Mouse (Mus musculus): Measurements from ENCODE around the gene Map2k3. TPM values are rescaled to one million over a fixed set of nuclear protein-coding genes. Genes with fewer than 3 reads are reported as not detected.

Map2k3 gene
- polyA plus RNA-seq, 1 experiment from 2014 or later, result 102 TPM

GRCm38 (mm10) chr11:60908073-60908472 is 23.8 kb upstream of the Map2k3 start:
- no peak for ATAC-seq (ENCODE audit: insufficient number of reproducible peaks, low FRiP score, low TSS enrichment, low read depth)
- Histone ChIP-seq H3K27me3 (no peaks in the 10 kb centered on the region), H3K4me2 (no peak overlapping the region), H3K9ac (no peak overlapping the region), H3K9me3 (no peaks in the 10 kb centered on the region), H3K36me3 (peaks cover 35% of the 10 kb centered on the region), H3K27ac (no peak overlapping the region), H3K4me3 (no peak overlapping the region), H3K4me1 (peaks cover 16% of the 10 kb centered on the region)
- WGBS, result 69% methylated on average over 3 of the region's 3 CpGs

GRCm38 (mm10) chr11:60909626-60910025 is 22.2 kb upstream of the Map2k3 start:
- Histone ChIP-seq H3K4me1 (peaks cover 24% of the 10 kb centered on the region), H3K36me3 (peaks cover 23% of the 10 kb centered on the region), H3K9me3 (no peaks in the 10 kb centered on the region), H3K4me2 (no peak overlapping the region), H3K27me3 (no peaks in the 10 kb centered on the region), H3K27ac (no peak overlapping the region), H3K4me3 (no peak overlapping the region), H3K9ac (no peak overlapping the region)
- WGBS, result 81% methylated on average over 1 of the region's 1 CpGs
- no peak for ATAC-seq (ENCODE audit: insufficient number of reproducible peaks, low FRiP score, low TSS enrichment, low read depth)

DNA sequence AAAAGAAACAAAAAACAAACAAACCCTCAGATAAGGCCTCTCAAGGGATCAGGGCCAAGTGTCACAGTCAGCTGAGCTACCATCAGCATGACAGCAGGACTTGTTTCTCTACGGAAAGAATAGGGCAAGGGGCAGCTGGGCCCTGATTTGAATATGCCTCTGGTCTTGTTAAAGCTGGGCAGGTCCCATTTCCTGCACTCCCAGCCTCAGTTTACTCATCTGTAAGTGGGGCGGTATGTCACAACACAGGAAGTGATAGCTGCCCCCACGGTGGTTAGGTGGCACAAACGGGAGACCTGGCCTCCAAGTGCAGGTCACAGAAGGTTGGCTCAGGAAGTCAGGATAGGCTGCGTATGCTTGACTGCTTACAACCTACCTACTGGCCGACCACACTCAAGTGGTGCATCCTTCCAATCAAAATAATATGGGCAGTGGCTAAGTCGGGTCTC is 19.3 kb upstream of the Map2k3 start:
- ATAC-seq (ENCODE audit: insufficient number of reproducible peaks, low FRiP score, low TSS enrichment, low read depth), result no peak
- Histone ChIP-seq H3K9ac (0 out of 2 replicates have a peak overlapping the region, but pooled peaks have one; percentile 69), H3K9me3 (no peaks in the 10 kb centered on the region), H3K4me1 (peaks cover 27% of the 10 kb centered on the region), H3K27ac (no peak overlapping the region), H3K27me3 (no peaks in the 10 kb centered on the region), H3K4me2 (peak overlapping the region; percentile 70), H3K36me3 (no peaks in the 10 kb centered on the region), H3K4me3 (peak overlapping the region; percentile 88)
- 42% methylated on average over 7 of the region's 7 CpGs for WGBS

DNA sequence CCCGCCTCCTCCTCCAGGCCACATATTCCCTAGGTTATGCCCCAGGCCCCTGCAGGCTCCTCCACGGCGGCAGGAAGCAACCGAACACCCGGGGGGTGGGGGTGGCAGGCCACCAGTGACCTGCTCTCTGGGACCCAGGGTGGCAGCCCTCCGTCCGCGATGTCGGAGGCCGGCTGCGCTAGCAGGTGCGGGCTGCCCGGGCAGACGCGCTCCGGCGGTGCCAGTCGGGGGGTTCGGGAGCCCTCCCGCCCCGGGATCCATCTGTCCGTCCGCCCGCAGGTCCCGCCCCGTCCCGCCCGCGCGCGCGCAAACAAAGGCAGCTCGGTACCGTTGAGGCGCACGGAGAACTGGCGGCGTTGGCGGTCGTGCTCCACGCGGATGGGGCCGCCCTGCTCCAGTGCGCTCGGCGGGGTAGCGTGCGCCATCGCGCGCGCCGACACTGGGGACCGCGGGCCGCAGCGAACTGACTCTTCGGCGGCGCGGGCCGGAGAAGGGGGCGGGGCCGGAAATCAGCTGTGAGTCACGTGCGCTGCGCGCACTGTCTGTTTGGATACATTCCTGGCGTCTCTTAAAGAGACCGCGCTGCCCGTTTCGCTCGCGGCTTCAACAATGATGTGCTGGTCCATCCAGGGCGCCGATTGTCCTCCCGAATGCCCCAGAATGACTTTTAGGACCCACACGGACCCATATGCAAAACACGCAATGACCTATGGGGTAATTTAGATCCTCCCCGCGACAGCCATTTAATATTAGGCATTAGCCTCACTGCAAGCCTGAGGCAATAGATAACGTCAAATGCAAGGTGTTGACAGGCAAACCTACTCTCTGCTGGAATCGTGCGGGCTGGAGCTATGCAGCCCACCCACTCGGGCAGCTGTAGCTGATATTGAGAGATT is 18.3 kb upstream of the Map2k3 start:
- H3K27me3 ChIP-seq, result no peaks in the 10 kb centered on the region
- no peaks in the 10 kb centered on the region for H3K9me3 ChIP-seq
- H3K36me3 ChIP-seq, result no peaks in the 10 kb centered on the region
- peak; percentile 86 for ATAC-seq (ENCODE audit: insufficient number of reproducible peaks, low FRiP score, low TSS enrichment, low read depth)
- peak overlapping the region; percentile 73 for H3K27ac ChIP-seq
- peaks cover 27% of the 10 kb centered on the region for H3K4me1 ChIP-seq
- WGBS, result under 1% methylated on average over 67 of the region's 86 CpGs
- peak overlapping the region; percentile 70 for H3K4me2 ChIP-seq
- peak overlapping the region; percentile 69 for H3K9ac ChIP-seq
- H3K4me3 ChIP-seq, result peak overlapping the region; percentile 88

- Histone ChIP-seq H3K9me3 (no peaks in the 10 kb centered on the region), H3K27me3 (no peaks in the 10 kb centered on the region), H3K4me1 (peaks cover 27% of the 10 kb centered on the region), H3K4me3 (peak within 1 kb of the TSS; percentile 88), H3K4me2 (peak within 1 kb of the TSS; percentile 70), H3K36me3 (no peaks in the 10 kb centered on the region), H3K27ac (peak within 1 kb of the TSS; percentile 73), H3K9ac (peak within 1 kb of the TSS; percentile 69)
- WGBS, result 29% methylated on average over 7 of the region's 7 CpGs
- ATAC-seq (ENCODE audit: insufficient number of reproducible peaks, low FRiP score, low TSS enrichment, low read depth), result no peak
These were observed 17.3 kb upstream of the Map2k3 start, which contains the start of gene Natd1 for GRCm38 (mm10) chr11:60914491-60914890. Natd1 (minus strand) TSS chr11:60914750.

- 0 out of 2 replicates have a peak, but pooled peaks cover 3% of the 10 kb centered on the region for H3K36me3 ChIP-seq
- ATAC-seq (ENCODE audit: insufficient number of reproducible peaks, low FRiP score, low TSS enrichment, low read depth), result no peak
- no peaks in the 10 kb centered on the region for H3K27me3 ChIP-seq
- H3K9me3 ChIP-seq, result no peaks in the 10 kb centered on the region
- H3K4me2 ChIP-seq, result no peak overlapping the region
- no peak overlapping the region for H3K9ac ChIP-seq
- 56% methylated on average over 4 of the region's 4 CpGs for WGBS
- H3K4me3 ChIP-seq, result no peak overlapping the region
- H3K27ac ChIP-seq, result no peak overlapping the region
- peaks cover 27% of the 10 kb centered on the region for H3K4me1 ChIP-seq
These were observed 16.6 kb upstream of the Map2k3 start for GRCm38 (mm10) chr11:60915201-60915600.

DNA sequence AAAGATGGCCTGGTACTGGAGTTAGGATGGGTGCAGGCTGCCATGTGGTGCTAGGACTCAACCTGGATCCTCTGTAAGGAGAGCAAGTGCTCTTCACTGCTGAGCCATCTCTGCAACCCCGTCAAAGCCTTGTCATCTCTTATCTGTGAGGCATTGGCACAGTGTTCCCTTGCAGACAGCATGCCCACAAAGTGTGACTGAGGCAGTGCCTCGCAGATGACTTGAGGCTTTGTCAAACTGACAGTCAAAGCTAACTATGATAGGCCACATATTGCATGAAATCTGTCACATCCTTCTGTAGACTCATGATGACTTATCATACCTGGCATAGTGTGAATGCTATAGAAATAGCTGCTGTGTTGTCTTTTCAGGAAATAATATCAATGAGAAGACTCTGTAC is 11.8 kb upstream of the Map2k3 start:
- Histone ChIP-seq H3K9me3 (no peaks in the 10 kb centered on the region), H3K4me1 (no peaks in the 10 kb centered on the region), H3K9ac (no peak overlapping the region), H3K4me3 (no peak overlapping the region), H3K27me3 (no peaks in the 10 kb centered on the region), H3K4me2 (no peak overlapping the region), H3K27ac (no peak overlapping the region), H3K36me3 (0 out of 2 replicates have a peak, but pooled peaks cover 4% of the 10 kb centered on the region)
- no peak for ATAC-seq (ENCODE audit: insufficient number of reproducible peaks, low FRiP score, low TSS enrichment, low read depth)
- WGBS, result 69% methylated on average over 2 of the region's 2 CpGs

DNA sequence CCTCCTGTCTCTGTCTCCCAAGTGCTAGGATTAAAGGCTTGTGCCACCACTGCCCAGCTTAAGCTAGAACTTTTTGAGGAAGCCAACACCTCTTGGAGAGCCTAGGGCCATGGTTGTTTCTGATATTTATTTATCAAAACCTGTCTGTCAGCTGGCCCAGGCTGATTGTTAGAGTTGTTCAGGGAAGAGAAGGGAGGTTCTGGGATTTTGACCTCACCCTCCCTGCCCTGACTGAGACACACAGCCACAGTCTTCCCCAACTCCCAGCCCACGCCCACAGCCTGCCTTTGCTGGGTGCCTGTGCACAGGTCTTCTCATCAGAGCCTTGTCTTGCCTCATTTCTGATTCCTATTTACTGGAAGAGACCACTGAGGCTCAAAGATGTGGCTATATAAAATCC is 9.6 kb upstream of the Map2k3 start:
- 0 out of 2 replicates have a peak, but pooled peaks cover 4% of the 10 kb centered on the region for H3K36me3 ChIP-seq
- H3K4me1 ChIP-seq, result peaks cover 2% of the 10 kb centered on the region
- no peak for ATAC-seq (ENCODE audit: insufficient number of reproducible peaks, low FRiP score, low TSS enrichment, low read depth)
- 78% methylated on average over 1 of the region's 1 CpGs for WGBS
- H3K4me3 ChIP-seq, result no peak overlapping the region
- no peak overlapping the region for H3K9ac ChIP-seq
- H3K4me2 ChIP-seq, result no peak overlapping the region
- H3K27me3 ChIP-seq, result no peaks in the 10 kb centered on the region
- no peaks in the 10 kb centered on the region for H3K9me3 ChIP-seq
- no peak overlapping the region for H3K27ac ChIP-seq

- Histone ChIP-seq H3K36me3 (0 out of 2 replicates have a peak, but pooled peaks cover 4% of the 10 kb centered on the region), H3K27me3 (no peaks in the 10 kb centered on the region), H3K4me1 (peaks cover 8% of the 10 kb centered on the region), H3K4me2 (no peak overlapping the region), H3K27ac (no peak overlapping the region), H3K9me3 (no peaks in the 10 kb centered on the region), H3K9ac (no peak overlapping the region), H3K4me3 (no peak overlapping the region)
- 76% methylated on average over 5 of the region's 5 CpGs for WGBS
- ATAC-seq (ENCODE audit: insufficient number of reproducible peaks, low FRiP score, low TSS enrichment, low read depth), result no peak
These were observed 8.9 kb upstream of the Map2k3 start for GRCm38 (mm10) chr11:60922964-60923363.

DNA sequence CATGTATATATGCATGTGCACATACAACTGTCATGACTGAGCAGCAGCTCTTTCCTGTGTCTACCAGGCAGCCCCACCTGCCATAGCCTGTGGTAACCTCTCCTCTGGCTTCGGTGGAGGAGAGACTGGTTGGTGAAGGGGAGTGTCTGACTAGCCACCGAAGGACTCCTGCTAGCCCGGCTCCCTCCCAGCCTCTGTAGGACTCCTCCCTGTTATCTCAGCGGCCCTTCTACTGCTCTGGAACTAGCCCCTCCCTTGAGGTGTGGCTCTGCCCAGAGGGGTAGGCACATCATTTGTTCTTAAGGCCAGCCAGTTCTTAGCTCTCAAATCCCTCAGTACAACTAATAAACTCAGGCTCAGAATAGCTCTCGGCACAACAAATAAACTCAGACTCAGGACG is 7.3 kb upstream of the Map2k3 start:
- no peak overlapping the region for H3K4me3 ChIP-seq
- 0 out of 2 replicates have a peak, but pooled peaks cover 4% of the 10 kb centered on the region for H3K36me3 ChIP-seq
- no peaks in the 10 kb centered on the region for H3K9me3 ChIP-seq
- 39% methylated on average over 6 of the region's 6 CpGs for WGBS
- ATAC-seq (ENCODE audit: insufficient number of reproducible peaks, low FRiP score, low TSS enrichment, low read depth), result no peak
- H3K27ac ChIP-seq, result no peak overlapping the region
- H3K4me2 ChIP-seq, result no peak overlapping the region
- H3K4me1 ChIP-seq, result peaks cover 8% of the 10 kb centered on the region
- no peaks in the 10 kb centered on the region for H3K27me3 ChIP-seq
- H3K9ac ChIP-seq, result no peak overlapping the region

DNA sequence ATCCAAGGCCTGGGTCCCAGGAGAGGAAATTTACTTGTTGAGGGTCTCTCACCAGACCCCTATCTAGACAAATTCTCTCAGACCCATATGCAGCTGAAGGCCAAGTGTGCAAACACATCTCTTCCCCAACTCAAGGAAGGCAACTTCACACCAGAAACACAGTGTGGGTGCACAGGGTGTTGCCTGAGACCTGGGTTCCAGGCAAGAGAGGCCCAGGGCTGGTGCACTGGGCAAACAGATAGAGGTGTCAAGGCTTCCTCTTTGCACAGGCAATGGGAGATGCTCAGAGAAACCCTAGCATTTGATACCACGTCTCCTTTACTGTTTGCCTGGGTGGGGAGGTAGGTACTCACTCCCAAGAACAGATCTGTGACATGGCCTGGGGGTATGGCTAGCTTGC is 6.9 kb upstream of the Map2k3 start:
- Histone ChIP-seq H3K4me1 (peaks cover 8% of the 10 kb centered on the region), H3K27me3 (no peaks in the 10 kb centered on the region), H3K36me3 (0 out of 2 replicates have a peak, but pooled peaks cover 4% of the 10 kb centered on the region), H3K4me2 (no peak overlapping the region), H3K4me3 (no peak overlapping the region), H3K9me3 (no peaks in the 10 kb centered on the region), H3K9ac (no peak overlapping the region), H3K27ac (no peak overlapping the region)
- no peak for ATAC-seq (ENCODE audit: insufficient number of reproducible peaks, low FRiP score, low TSS enrichment, low read depth)
- WGBS, result 80% methylated on average over 1 of the region's 1 CpGs

DNA sequence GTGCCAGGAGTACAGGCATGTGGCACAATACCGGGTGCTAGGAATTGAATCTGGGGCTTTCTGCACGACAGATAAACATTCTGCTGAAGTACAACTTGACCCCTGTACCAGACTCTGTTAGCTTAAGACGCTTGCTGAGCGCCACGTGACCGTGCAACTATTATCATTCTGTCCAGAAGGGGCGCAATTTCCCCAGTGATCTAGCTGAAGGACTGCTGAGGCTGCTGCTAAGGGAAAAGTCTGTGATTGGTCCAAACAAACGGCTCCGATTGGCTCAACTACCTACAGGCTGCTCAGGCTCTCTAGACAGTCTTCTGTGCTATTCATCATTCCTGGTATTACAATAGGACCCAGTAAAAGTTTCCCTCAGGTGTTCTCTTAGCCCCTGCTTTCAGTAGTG is 4.6 kb upstream of the Map2k3 start:
- H3K4me1 ChIP-seq, result peaks cover 17% of the 10 kb centered on the region
- no peaks in the 10 kb centered on the region for H3K36me3 ChIP-seq
- under 1% methylated on average over 9 of the region's 9 CpGs for WGBS
- H3K4me3 ChIP-seq, result 0 out of 2 replicates have a peak overlapping the region, but pooled peaks have one; percentile 9
- H3K9me3 ChIP-seq, result no peaks in the 10 kb centered on the region
- 0 out of 2 replicates have a peak overlapping the region, but pooled peaks have one; percentile 7 for H3K9ac ChIP-seq
- peak overlapping the region; percentile 38 for H3K4me2 ChIP-seq
- peak; percentile 45; the same call in 1 of the 2 replicates for ATAC-seq (ENCODE audit: insufficient number of reproducible peaks, low FRiP score, low TSS enrichment, low read depth)
- H3K27ac ChIP-seq, result no peak overlapping the region
- no peaks in the 10 kb centered on the region for H3K27me3 ChIP-seq

All from limb, embryonic 15.5 days (tissue).